Mouse (Mus musculus) megakaryocyte, embryonic 14.5 days (primary cell): ENCODE data around the gene Synj2.

Experiments
- FLI1 ChIP-seq: IDR thresholded peaks from 2 replicates; pipeline ENCODE4 v1.6.1; 2012; ENCODE audit warnings: low read length, inconsistent platforms, mixed read lengths
- GATA1 ChIP-seq: IDR thresholded peaks from 3 replicates; pipeline ENCODE4 v1.6.1; 2012; ENCODE audit warnings: mixed read lengths, low read length, inconsistent platforms, borderline replicate concordance

GRCm38 (mm10) chr17:5983150-5983549 is 42.1 kb downstream of the Synj2 start:
- TF ChIP-seq FLI1, result no peak
- TF ChIP-seq GATA1, result no peak
